Mouse (Mus musculus) regulatory T cell (primary cell): ENCODE measurements around the gene Fgfr2.

ENCODE experiments used
- in situ Hi-C: fragments of 300-600 bp; cut with MboI, MseI; formaldehyde crosslinking; loops from one replicate; pipeline ENCODE4 v1.15.1; 2025; ENCODE audit warnings: high pct_unique_total_duplicates

The Fgfr2 gene

DNA sequence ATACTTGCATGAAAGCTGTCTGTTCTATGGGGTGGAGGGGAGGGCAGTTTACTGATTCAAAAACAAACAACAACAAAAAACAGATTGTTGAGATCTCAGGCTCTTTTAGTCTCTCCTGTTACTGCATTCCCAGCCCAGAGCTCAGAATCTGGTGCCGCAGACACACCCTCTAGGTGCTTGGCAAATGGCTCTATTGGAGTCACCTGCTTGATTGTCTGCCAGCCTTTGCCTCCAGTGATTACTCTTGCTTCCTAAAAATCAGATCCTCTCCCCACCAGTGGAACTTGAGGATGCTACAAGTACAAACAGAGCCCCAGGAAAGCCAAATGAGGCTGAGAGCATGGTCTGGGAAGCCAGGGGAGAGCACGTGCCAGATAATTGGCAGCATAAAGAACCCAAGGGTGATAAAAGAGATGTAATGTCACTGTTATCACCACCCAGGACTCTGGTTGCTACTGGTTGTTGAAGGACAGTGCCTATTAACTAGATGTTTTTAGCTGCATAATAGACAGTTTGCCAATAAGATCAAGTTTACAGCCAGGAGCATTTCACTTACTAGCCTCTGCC, 801.7 kb downstream of the Fgfr2 start:
- in situ Hi-C loops: no loop called here

DNA sequence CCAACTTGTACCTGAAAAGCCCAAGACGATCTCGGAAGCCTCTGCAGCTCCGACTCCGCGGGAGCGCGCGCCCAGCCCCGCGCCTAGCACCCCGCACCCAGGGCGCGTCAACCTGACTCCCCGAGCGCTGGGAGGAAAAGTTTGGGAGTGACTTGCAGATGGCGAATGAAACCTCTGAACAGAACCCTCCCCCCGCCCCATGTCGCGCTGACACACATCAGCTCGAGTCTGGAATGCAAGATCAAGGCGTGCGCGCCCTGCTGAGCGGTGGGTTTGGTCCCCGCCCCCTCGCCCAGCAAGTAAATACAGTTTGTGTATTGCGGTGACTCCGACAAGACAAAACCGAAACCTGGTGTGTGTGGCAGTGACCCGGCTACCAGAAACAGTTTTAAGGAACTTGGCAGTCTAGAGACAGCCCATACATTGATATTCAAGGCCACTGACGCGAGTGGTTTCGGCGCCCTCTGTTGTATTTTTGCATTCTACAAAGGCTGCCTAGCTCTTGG, 806.1 kb downstream of the Fgfr2 start, which contains the start of gene Chst15:
Gene Chst15, minus strand, starts transcription at position 193 of the 506 bp plus-strand sequence.
- in situ Hi-C loops: no loop called here

GRCm38 (mm10) chr7:132316101-132317035, 806.8 kb downstream of the Fgfr2 start:
- in situ Hi-C loops: no loop called here

- in situ Hi-C loops: no loop called here
These were observed 807.7 kb downstream of the Fgfr2 start for GRCm38 (mm10) chr7:132315149-132316091.

DNA sequence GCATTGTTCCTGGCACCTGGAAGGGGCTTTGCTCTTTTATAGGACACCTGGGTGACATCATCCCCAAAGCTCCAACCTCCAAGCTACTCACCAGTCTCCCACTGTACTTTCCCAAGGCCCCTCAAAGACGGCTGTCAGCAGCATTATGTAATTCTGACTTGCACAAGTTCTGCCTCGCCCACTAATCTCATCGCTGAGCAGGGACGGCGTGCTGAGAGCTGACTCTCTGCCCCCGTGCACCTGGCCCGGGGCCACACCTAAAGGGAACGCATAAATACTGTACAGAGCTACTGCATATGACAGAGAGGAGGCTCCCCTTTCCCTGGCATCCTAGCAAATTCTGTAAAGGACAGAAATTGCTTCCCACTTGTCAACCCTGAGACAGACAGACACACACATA, 810.8 kb downstream of the Fgfr2 start:
- in situ Hi-C loops: no loop called here

GRCm38 (mm10) chr7:132308537-132309191, 814.5 kb downstream of the Fgfr2 start:
- in situ Hi-C loops: no loop called here

- in situ Hi-C loops: no loop called here
These were observed 815.4 kb downstream of the Fgfr2 start for GRCm38 (mm10) chr7:132307722-132308271.

- in situ Hi-C loops: no loop called here
These were observed 816.3 kb downstream of the Fgfr2 start for GRCm38 (mm10) chr7:132306671-132307412.

DNA sequence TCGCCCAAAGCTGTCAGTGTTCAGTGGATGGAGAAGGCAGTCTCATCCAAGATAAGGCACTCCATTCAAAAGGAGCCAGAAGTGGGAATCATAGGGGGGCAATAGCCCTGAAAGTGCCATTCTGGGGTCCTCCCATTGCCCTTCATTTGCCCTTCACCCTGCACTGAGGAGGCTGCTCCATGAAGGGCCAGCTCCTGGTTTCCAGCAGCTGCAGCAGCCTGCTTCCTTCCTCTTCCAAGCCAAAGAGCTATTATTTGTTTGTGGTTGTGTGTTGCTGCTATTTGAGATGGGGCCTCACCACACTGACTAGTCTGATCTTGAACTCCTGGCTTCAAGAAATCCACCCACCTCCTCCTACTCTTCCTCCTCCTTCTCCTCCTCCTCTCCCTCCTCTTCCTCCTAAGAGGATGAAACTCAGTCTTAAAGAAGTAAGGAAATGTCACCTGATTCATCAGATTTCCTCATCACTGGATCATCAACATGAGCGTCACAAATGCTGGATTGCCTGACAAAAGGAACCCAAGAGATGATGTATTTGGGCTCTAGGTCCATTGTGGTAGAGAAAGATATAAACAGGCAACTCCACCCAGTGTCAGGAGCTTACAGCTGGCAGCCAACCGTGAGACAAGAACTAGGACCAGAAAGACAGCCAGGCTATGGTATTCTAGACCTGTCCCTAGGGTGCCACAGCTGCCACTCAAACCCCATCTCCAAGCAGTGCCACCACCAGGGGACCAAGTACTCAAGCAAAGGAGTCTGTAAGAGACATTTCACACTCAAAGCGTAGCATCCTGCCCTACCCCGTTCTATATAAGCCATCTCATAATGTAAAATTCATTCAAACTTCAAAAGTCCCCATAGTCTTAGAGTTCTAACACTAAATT, 817.4 kb downstream of the Fgfr2 start:
- in situ Hi-C loops: no loop called here

GRCm38 (mm10) chr7:132304424-132305085, 818.6 kb downstream of the Fgfr2 start:
- in situ Hi-C loops: no loop called here

GRCm38 (mm10) chr7:132303988-132304387, 819.2 kb downstream of the Fgfr2 start:
- in situ Hi-C loops: no loop called here

GRCm38 (mm10) chr7:132302508-132303241, 820.5 kb downstream of the Fgfr2 start:
- in situ Hi-C loops: no loop called here

DNA sequence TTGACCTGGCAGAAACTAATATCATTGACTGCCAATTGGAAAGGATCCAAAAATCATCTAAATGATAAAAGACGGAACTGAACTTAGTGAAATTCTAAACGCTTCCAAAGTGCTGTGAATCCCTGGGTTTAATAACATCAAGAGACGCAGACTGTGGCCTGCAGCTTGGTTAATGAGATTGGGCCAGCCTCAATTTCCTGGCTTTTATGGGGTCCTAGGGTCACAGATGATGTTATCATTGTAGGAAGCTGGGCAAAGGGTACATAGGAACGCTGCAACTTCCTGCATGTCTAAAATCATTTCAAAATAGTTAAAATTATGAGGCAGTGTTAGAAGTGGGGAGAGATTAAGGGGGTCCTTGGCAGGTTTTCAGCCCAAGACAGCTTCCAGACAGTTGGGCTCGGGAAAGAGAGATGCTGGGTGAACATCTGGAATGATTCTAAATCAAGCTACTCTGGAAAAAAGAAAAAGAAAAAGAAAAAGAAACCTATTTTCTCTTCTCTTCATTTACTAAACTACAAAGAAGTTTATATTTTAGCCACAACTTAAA, 823.4 kb downstream of the Fgfr2 start:
- in situ Hi-C loops: no loop called here

DNA sequence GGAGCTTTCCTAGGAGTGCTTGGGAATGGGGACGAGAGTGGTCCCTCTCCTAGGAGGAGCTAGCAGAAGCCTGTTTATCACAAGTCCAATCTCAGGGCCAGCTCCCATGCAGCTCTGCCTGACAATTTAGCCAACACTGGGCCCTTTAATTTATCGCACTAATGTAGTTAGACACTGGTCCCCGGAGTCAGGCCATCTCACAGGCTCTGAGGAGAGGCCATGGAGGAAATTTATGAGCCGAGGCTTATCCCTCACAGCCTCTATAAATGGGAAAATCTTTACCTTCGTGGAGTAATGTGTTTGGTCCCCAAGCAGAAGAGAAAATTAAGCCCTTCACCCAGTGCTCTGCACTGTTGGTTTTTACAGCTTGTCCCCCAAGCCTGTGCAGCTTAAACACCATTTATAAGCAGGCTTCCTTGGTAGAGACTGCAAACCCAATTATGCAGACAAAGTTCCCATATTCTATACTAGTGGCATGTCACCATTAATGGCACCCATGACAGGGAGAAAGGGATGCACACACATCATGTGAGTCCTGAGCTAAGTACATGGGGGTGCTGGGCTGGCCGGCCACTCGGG, 824.6 kb downstream of the Fgfr2 start:
- in situ Hi-C loops: no loop called here

DNA sequence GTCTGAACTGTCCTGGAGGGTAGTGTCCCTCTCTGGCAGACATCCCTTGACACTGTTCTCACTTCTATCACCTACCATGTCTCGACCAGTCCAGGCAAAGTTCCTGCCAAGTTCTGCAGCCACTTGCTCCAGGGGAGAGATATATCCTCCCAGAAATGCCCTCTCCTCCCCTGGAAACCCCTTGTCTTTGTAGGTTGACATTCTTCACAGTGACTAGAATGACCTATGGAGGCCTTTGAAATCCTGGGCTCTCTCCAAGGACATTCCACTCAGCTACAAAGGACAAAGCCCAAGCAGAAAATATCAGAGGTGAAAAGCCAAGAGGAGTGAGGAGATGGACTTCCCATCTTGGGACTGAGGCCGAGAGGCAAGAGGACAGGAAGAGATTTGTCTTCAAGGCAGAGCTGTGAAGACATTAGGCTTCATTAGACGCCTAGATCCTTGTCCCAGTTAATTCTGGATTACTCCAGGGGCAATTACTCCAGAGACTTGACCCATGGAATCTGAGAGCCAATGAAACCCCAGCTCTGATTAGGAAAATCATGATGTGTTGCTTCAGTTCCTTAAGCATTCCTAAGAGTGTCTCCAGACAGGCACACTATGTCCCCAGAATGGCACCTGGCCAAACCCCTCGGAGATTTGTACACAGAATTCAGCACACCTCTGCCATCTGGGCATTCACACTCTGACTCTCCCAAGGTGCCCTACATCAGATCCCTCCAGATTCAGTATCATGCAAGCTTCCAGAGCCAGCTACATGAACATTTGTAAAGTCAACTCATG, 826.3 kb downstream of the Fgfr2 start:
- in situ Hi-C loops: no loop called here

GRCm38 (mm10) chr7:132296132-132296531, 827.0 kb downstream of the Fgfr2 start:
- in situ Hi-C loops: no loop called here

- in situ Hi-C loops: no loop called here
These were observed 835.8 kb downstream of the Fgfr2 start for GRCm38 (mm10) chr7:132287340-132287664.
